Mouse (Mus musculus) kidney, adult 8-10 months (tissue): Measurements from ENCODE around the gene Gas8.
A peak's percentile ranks its signal among the peaks of the same experiment; 100 is the strongest.
"Not testable (repeated sequence)": the region's sequence is repeated elsewhere in the genome, so short reads cannot be mapped to it uniquely, and the experiment has no call there.

Experiments
- DNase-seq, 2 experiments: peaks; one replicate each; pipeline ENCODE4 v3.0.0; 2022

Gas8 gene

GRCm38 (mm10) chr8:123515540-123515897 lies 3.1 kb upstream of the Gas8 start:
- DNase-seq, result no peak

DNA sequence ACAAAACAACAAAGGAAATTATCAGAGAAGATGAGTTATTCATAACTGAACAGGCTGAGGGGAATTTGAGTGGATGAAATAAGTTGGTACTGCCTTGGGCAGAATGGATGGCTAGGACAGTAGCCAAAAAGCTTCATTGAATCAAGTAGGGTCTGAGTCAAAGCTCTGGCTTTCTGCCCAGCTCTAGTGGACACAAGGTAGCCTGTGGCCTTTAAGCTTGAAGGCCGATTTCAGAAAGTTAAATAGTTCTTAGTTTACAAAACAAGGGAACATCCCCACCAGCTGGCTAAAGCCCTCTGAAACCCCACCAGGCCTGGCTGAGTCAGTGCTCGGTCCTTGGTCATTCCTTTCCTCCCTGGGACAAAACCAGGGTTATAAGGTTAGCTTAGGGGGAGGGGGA lies 2.0 kb upstream of the Gas8 start:
- DNase-seq, result no peak

DNA sequence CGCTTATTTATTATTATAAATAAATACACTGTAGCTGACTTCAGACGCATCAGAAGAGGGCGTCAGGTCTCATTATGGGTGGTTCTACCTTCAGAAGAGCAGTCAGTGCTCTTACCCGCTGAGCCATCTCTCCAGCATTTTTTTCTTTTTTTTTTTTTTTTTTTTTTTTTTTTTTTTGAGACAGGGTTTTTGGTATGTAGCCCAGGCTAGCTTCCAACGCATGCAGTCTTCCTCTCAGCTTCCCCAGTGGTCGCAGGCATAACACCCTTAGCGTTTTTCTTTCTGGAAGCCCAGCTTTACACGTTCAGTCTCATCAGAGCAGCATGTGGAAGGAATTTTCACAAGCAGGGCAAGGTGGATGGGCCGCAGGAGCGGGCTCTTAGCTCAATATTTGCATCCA lies 462 bp upstream of the Gas8 start:
- DNase-seq, result no peak

- DNase-seq, result not testable (repeated sequence)
These were observed 1.4 kb downstream of the Gas8 start for GRCm38 (mm10) chr8:123520048-123520447.

DNA sequence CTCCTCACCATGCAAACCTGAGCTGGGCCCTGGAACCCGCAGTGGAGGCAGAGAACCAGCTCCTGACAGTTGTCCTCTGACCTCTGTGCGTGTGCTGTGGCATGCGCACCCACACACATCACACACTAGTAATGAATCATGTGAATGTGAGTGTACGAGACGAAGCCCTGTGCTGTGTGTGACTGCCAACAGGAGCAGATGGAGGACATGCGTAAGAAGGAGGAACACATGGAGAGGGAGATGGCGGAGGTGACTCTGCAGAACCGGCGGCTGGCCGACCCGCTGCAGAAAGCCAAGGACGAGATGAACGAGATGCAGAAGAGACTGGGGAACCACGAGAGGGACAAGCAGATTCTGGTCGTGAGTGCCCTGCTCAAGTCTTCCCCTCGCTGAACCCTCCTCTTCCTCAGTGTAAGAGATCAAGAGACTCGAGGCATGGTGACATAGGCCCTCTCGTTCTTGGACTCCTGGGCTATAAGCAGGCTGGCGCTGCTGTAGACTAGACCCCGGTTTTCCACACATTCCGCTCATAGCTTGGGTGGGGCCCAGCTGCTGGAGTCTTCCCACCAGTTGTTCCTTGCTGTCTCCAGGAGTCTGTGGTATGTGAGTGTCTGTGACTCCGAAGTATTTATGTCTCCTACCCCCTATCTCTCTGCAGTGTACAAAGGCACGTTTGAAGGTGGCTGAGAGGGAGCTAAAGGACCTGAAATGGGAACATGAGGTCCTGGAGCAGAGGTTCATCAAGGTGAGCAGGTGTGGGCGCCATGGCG lies 9.3 kb downstream of the Gas8 start:
- no peak for DNase-seq

DNA sequence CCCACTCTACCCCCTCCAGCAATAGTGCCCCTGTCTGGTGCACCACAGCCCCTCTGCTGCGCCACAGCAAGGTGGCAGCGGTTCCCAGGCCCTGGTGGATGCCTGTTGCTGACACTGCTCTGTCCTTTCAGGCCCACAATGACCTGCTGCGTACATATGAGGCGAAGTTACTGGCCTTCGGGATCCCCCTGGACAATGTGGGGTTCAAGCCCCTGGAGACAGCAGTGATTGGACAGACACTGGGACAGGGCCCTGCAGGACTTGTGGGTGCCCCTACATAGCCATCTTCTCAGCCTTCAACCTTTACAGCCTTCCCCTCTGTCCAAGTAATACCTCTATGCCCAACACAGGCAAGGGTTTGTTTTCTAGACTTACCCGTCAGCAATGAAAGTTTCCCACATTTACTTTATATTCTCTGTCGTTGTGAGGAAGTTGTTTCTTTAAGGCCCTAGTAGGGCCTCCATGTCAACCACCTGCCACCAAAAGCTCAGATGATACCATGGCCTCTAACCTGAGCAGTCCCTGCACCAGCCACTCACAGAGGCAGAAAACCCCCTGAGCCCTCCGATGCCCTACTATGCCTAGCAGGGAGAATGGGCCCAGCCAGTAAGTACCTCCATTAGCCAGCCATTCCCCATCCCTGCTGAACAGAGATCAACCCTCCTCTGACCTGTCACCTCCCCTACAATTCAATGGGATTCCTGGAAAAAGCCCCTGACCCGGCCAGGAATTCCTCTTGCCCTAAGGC lies 17.8 kb downstream of the Gas8 start:
- no peak for DNase-seq

DNA sequence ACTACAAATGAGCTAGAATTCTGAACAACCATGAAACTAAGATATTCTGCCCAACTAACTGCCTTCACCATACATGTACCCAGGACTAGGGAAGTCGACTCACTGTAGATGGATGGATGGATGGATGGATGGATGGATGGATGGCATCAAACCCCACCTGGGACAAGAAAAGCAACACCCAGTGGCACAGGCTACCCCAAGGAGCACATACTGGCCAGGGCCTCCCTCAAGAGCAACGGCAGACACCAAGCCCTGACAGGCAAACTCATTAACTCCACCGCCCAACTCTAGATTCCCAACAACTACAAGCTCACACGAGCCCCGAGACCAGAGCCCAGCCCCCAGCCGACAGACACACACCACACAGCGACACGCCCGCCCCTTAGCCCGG lies 18.4 kb downstream of the Gas8 start:
- no peak for DNase-seq

DNA sequence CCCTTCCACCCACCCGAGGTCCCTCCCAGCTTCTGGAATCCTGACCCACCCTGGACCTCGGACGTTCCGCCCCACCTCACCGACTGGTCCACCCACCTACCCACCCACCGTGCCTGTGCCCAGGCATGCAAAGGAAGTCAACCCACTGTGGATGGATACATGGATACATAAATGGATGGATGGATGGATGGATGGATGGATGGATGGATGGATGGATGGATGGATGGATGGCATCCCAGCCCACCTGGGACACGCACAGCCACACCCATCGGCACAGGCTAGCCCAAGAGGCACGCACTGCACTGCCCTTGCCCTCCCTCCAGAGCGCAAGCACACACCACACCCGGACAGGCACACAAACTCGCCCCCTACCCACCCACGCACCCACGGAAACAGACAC lies 19.0 kb downstream of the Gas8 start:
- peak; percentile 34 to 37 for DNase-seq

DNA sequence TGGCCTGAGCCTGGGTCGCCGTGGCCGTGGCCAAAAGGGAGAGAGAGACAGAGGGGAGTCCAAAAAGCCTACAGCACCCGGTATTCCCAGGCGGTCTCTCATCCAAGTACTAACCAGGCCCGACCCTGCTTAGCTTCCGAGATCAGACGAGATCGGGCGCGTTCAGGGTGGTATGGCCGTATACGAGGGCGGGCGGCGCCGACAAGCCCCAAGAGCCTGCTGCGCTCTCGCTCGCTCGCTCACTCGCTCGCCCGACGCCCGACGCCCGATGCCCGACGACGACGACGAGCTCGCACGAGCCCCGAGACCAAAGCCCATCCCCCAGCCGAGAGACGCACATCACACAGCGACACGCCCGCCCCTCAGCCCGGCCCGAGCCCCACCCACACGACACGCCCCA lies 45.6 kb downstream of the Gas8 start:
- not testable (repeated sequence) for DNase-seq

GRCm38 (mm10) chr8:123575386-123575785 lies 56.8 kb downstream of the Gas8 start:
- peak in 1 of 2 experiments; percentile 0 for DNase-seq
